Mouse (Mus musculus): ENCODE results near the gene Kcnip4. TPM values are rescaled to one million over a fixed set of nuclear protein-coding genes. Genes with fewer than 3 reads are reported as not detected.

Kcnip4 gene
- total and polyA plus RNA-seq, 3 experiments: 0.19 TPM; not detected in 2

GRCm38 (mm10) chr5:49460643-49461276 is 63.9 kb downstream of the Kcnip4 start:
- no peak for DNase-seq (ENCODE audit: low read depth, low spot score)
- no peaks in the 10 kb centered on the region for H3K27me3 ChIP-seq (ENCODE audit: control insufficient read depth in 1 of 2, insufficient read depth in 2 of 2, low read length in 2 of 2)
- no peaks in the 10 kb centered on the region for H3K4me1 ChIP-seq (ENCODE audit: control insufficient read depth in 1 of 2, insufficient read depth in 2 of 2, low read length in 2 of 2)
- no peaks in the 10 kb centered on the region for H3K9me3 ChIP-seq (replicated peaks; ENCODE audit: insufficient read depth, low read length)
- no peak overlapping the region for H3K9ac ChIP-seq (ENCODE audit: control insufficient read depth, low read depth, low read length, poor library complexity, severe bottlenecking)
- no peak for TF ChIP-seq MYC (IDR thresholded peaks at IDR 0.05; ENCODE audit: low read depth, low read length)
- TF ChIP-seq CHD2 (IDR thresholded peaks at IDR 0.05; ENCODE audit: low read length): no peak
- no peak for TF ChIP-seq GATA1 (IDR thresholded peaks at IDR 0.05; ENCODE audit: low read depth, low read length)
- no peak for TF ChIP-seq USF1 (IDR thresholded peaks at IDR 0.05; ENCODE audit: low read depth, low read length)
- no peak for TF ChIP-seq SMC3 (IDR thresholded peaks at IDR 0.05; ENCODE audit: low read depth, low read length)
- no peak for TF ChIP-seq POLR2AphosphoS5 (IDR thresholded peaks at IDR 0.05; ENCODE audit: borderline replicate concordance, low read depth, low read length)
- TF ChIP-seq HCFC1 (IDR thresholded peaks at IDR 0.05; ENCODE audit: low read depth, low read length): no peak
- no peak for TF ChIP-seq MYB (IDR thresholded peaks at IDR 0.05; ENCODE audit: low read depth, low read length)
- no peak for TF ChIP-seq GABPA (IDR thresholded peaks at IDR 0.05; ENCODE audit: low read depth, low read length)
- no peak for TF ChIP-seq MAZ (IDR thresholded peaks at IDR 0.05; ENCODE audit: low read depth, low read length)
- TF ChIP-seq KAT2A (conservative IDR thresholded peaks at IDR 0.05; ENCODE audit: low read depth, low read length): no peak
- no peak for TF ChIP-seq TBP (IDR thresholded peaks at IDR 0.05; ENCODE audit: low read depth, low read length)
- no peak for TF ChIP-seq E2F4 (IDR thresholded peaks at IDR 0.05; ENCODE audit: borderline replicate concordance, low read depth, low read length)
- no peak for TF ChIP-seq POLR2AphosphoS2 (IDR thresholded peaks at IDR 0.05; ENCODE audit: low read length)
- no peak for TF ChIP-seq ELF1 (IDR thresholded peaks at IDR 0.05; ENCODE audit: low read depth, low read length)
- H3K4me3 ChIP-seq (ENCODE audit: control insufficient read depth in 1 of 2, insufficient read depth in 1 of 2, low read depth in 2 of 2, low read length in 2 of 2): no peak overlapping the region
- no peaks in the 10 kb centered on the region for H3K36me3 ChIP-seq (ENCODE audit: control insufficient read depth in 1 of 2, insufficient read depth in 2 of 2, low read length in 2 of 2)
- H3K79me2 ChIP-seq (ENCODE audit: control insufficient read depth, insufficient read depth, low read length, poor library complexity): no peaks in the 10 kb centered on the region
- no peak overlapping the region for H3K27ac ChIP-seq (ENCODE audit: control insufficient read depth, low read depth, low read length)

- no peaks in the 10 kb centered on the region for H3K27me3 ChIP-seq (ENCODE audit: control insufficient read depth in 1 of 2, insufficient read depth in 2 of 2, low read length in 2 of 2)
- H3K9me3 ChIP-seq (replicated peaks; ENCODE audit: insufficient read depth, low read length): no peaks in the 10 kb centered on the region
- no peaks in the 10 kb centered on the region for H3K79me2 ChIP-seq (ENCODE audit: control insufficient read depth, insufficient read depth, low read length, poor library complexity)
- no peak for DNase-seq (ENCODE audit: low read depth, low spot score)
- TF ChIP-seq TAL1 (IDR thresholded peaks at IDR 0.05; ENCODE audit: low read length) (no peak), MYC (IDR thresholded peaks at IDR 0.05; ENCODE audit: low read depth, low read length) (no peak), CHD1 (IDR thresholded peaks at IDR 0.05; ENCODE audit: low read depth, low read length) (no peak), HCFC1 (IDR thresholded peaks at IDR 0.05; ENCODE audit: low read depth, low read length) (no peak), USF2 (IDR thresholded peaks at IDR 0.05; ENCODE audit: borderline replicate concordance in 1 of 2, insufficient read depth in 1 of 2, low read depth in 1 of 2, low read length in 2 of 2) (no peak), MXI1 (IDR thresholded peaks at IDR 0.05; ENCODE audit: low read depth, low read length) (no peak), BHLHE40 (IDR thresholded peaks at IDR 0.05; ENCODE audit: borderline replicate concordance, low read depth, low read length) (no peak), MAZ (IDR thresholded peaks at IDR 0.05; ENCODE audit: low read depth, low read length) (no peak), ZMIZ1 (IDR thresholded peaks at IDR 0.05; ENCODE audit: low read depth, low read length) (no peak), NRF1 (IDR thresholded peaks at IDR 0.05; ENCODE audit: insufficient read depth, low read depth, low read length, poor library complexity, severe bottlenecking) (no peak), UBTF (IDR thresholded peaks at IDR 0.05; ENCODE audit: borderline replicate concordance, insufficient read depth, low read depth, low read length) (no peak), POLR2AphosphoS5 (IDR thresholded peaks at IDR 0.05; ENCODE audit: borderline replicate concordance, low read depth, low read length) (no peak), KAT2A (conservative IDR thresholded peaks at IDR 0.05; ENCODE audit: low read depth, low read length) (no peak), CTCF (IDR thresholded peaks at IDR 0.05 in 2 of 3, conservative IDR thresholded peaks at IDR 0.05 in 1 of 3; ENCODE audit: control insufficient read depth in 1 of 3, insufficient read depth in 1 of 3, low read depth in 2 of 3, low read length in 3 of 3, poor library complexity in 1 of 3, severe bottlenecking in 1 of 3) (no peak)
- H3K27ac ChIP-seq (ENCODE audit: control insufficient read depth, low read depth, low read length): no peak overlapping the region
- H3K9ac ChIP-seq (ENCODE audit: control insufficient read depth, low read depth, low read length, poor library complexity, severe bottlenecking): no peak overlapping the region
- H3K4me3 ChIP-seq (ENCODE audit: control insufficient read depth in 1 of 2, insufficient read depth in 1 of 2, low read depth in 2 of 2, low read length in 2 of 2): no peak overlapping the region
- H3K4me1 ChIP-seq (ENCODE audit: control insufficient read depth in 1 of 2, insufficient read depth in 2 of 2, low read length in 2 of 2): no peaks in the 10 kb centered on the region; a peak in 1 of 4 replicates
- peaks cover 0 to 6% of the 10 kb centered on the region in 2 experiments; a peak in 2 of 4 replicates for H3K36me3 ChIP-seq (ENCODE audit: control insufficient read depth in 1 of 2, insufficient read depth in 2 of 2, low read length in 2 of 2)
Measured at GRCm38 (mm10) chr5:49453100-49453499, 71.6 kb downstream of the Kcnip4 start.

Measured in MEL (cell line).